Mouse (Mus musculus) bone marrow, adult 2 months (tissue): ENCODE data around the gene Mrgprb5. TPM values are rescaled to one million over a fixed set of nuclear protein-coding genes. Genes with fewer than 3 reads are reported as not detected.

Experiments
- H3K27ac ChIP-seq: fragments of 200-500 bp; 2 replicates; pipeline ENCODE4 v1.5.1; 2012; ENCODE audit warnings: low read depth, mild to moderate bottlenecking, control low read depth, inconsistent platforms, low read length; ENCODE audit not compliant: control insufficient read depth, poor library complexity, insufficient read depth
- H3K4me1 ChIP-seq: fragments of 200-500 bp; 2 replicates; pipeline ENCODE4 v1.6.1; 2011; ENCODE audit warnings: low read length; ENCODE audit not compliant: control insufficient read depth, insufficient read depth
- H3K4me3 ChIP-seq: fragments of 200-500 bp; replicated peaks from 2 replicates; pipeline ENCODE3; 2011; ENCODE audit warnings: mild to moderate bottlenecking, low read depth, low read length, control low read depth; ENCODE audit not compliant: control insufficient read depth
- CTCF ChIP-seq: fragments of 200-500 bp; IDR thresholded peaks from 2 replicates; pipeline ENCODE4 v1.5.1; 2011; ENCODE audit warnings: low read length, control low read depth; ENCODE audit not compliant: control insufficient read depth, insufficient read depth
- POLR2A ChIP-seq: fragments of 200-500 bp; IDR thresholded peaks from 2 replicates; pipeline ENCODE4 v1.6.1; 2011; ENCODE audit warnings: low read depth, mild to moderate bottlenecking, control low read depth, low read length, borderline replicate concordance; ENCODE audit not compliant: control insufficient read depth
- WGBS: fragments of 180-500 bp; shearing (Covaris S2); methylation state at CpG from one replicate; pipeline ENCODE4 v1.1.7; 2018; 5-methylcytosine and 5-hydroxymethylcytosine counted together
- polyA plus RNA-seq: library from polyadenylated mRNA; stranded (reverse); fragments of >200 nt; gene quantifications from 2 replicates; pipeline ENCODE4 v1.2.4, GENCODE M21; 2011; ENCODE audit warnings: low replicate concordance; ENCODE audit not compliant: missing spikeins, insufficient read depth, insufficient read length

The Mrgprb5 gene
- polyA plus RNA-seq, 1 experiment = not detected

DNA sequence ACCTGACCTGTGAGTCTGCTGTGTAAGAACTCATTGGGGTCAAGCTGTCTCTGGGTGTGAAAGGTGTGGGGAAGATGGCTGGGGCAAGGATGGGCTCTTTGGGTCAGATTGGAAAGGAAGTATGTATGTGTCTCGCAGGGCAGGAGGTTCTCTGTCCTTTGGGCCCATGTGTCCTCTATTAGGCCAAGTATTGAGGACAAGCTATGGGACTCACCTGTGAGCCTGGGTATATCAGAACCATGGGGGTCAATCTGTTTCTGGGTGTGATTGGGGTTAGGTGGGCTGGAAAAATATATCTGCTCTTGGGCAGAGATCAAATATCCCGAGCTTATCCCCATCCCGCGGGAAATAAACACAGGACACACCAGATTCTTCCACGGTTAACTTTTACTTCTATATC, 45.0 kb downstream of the Mrgprb5 start:
- WGBS = 66% methylated on average over 5 of the region's 5 CpGs
- no peak overlapping the region for H3K4me3 ChIP-seq
- TF ChIP-seq POLR2A (no peak), CTCF (no peak)
- H3K4me1 ChIP-seq = no peaks in the 10 kb centered on the region
- no peak overlapping the region for H3K27ac ChIP-seq

Other genes with a start within 250 kb of the Mrgprb5 start
- gene Mrgpra4, start 186.9 kb downstream of the Mrgprb5 start, polyA plus RNA-seq = not detected in 2 replicates
- gene Mrgprx1, start 141.4 kb downstream of the Mrgprb5 start, polyA plus RNA-seq = not detected in 2 replicates
- not detected in 2 replicates for gene Mrgprb4, start 30.3 kb upstream of the Mrgprb5 start, polyA plus RNA-seq
- not detected in 2 replicates for gene Mrgprb8, start 219.5 kb upstream of the Mrgprb5 start, polyA plus RNA-seq